8 mouse cellular contexts compared by ENCODE assay signal in the genomic region with DNA sequence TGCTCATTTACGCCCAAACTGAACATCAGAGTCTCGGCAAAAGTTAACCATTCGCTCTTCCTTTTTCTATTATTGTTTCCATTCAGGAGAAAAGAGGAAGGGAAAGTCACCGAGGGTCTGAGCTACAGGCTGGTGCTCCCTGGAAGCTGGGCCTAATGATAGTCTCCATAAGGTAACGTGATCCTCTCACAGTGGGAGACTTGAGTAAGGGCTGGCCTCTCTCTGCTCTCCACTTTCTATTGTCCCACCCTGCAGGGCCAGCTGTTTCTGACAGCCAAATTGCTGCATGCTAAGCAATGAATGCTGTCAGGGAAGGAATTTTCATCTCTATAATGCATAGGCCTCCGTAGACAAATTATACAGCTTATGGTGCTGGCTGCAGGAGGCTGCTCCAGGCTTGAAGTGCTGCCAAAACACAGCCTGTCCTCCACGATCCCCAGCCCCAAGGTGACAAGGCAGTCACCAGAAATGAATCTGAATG. TPM values are rescaled to one million over a fixed set of nuclear protein-coding genes. Genes with fewer than 3 reads are reported as not detected.
DNase-seq lines count a peak whose midpoint lies in the region; ATAC-seq lines count a peak whose summit lies in the region.

No protein-coding gene starts in this region.

- H3K4me3 ChIP-seq in forebrain, embryonic 14.5 days (ENCODE audit: low read depth, low read length) = no peak overlapping the region
- H3K4me3 ChIP-seq in limb, embryonic 11.5 days (ENCODE audit: low read depth, low read length) = no peak overlapping the region
- H3K4me3 ChIP-seq in neural tube, embryonic 15.5 days (replicated peaks) = no peak overlapping the region

- no peaks in the 10 kb centered on the region for H3K9me3 ChIP-seq in forebrain, embryonic 14.5 days (replicated peaks; ENCODE audit: control insufficient read depth, low read length)
- H3K9me3 ChIP-seq in limb, embryonic 11.5 days (ENCODE audit: control insufficient read depth, low read length) = no peaks in the 10 kb centered on the region
- H3K9me3 ChIP-seq in neural tube, embryonic 15.5 days (replicated peaks) = no peaks in the 10 kb centered on the region

- no peak overlapping the region for H3K9ac ChIP-seq in forebrain, embryonic 14.5 days (ENCODE audit: low read length)
- no peak overlapping the region for H3K9ac ChIP-seq in limb, embryonic 11.5 days (ENCODE audit: low read length)
- no peak overlapping the region for H3K9ac ChIP-seq in neural tube, embryonic 15.5 days (replicated peaks)

- WGBS in forebrain, embryonic 14.5 days = 9% methylated on average over 7 of the region's 7 CpGs
- 23% methylated on average over 7 of the region's 7 CpGs for WGBS in limb, embryonic 11.5 days
- 16% methylated on average over 7 of the region's 7 CpGs for WGBS in neural tube, embryonic 15.5 days

- no peak for DNase-seq in cerebellum, postnatal 4 days (ENCODE audit: low spot score in 2 of 2)
- DNase-seq in cerebellum, adult 11 months = peak; percentile 62
- peak; percentile 77 for DNase-seq in forebrain, embryonic 14.5 days (ENCODE audit: low spot score)
- DNase-seq in limb, embryonic 11.5 days (ENCODE audit: low spot score) = peak; percentile 56
- no peak for DNase-seq in layer of hippocampus, postnatal 14 days (ENCODE audit: low spot score in 2 of 2)

- ATAC-seq in cerebellum, adult (ENCODE audit: insufficient number of reproducible peaks, low FRiP score, low TSS enrichment) = peak; percentile 67
- peak; percentile 65 for ATAC-seq in forebrain, embryonic 14.5 days
- peak; percentile 67; the same call in 1 of the 2 replicates for ATAC-seq in limb, embryonic 11.5 days (ENCODE audit: insufficient number of reproducible peaks, low FRiP score, low TSS enrichment, low read depth)
- ATAC-seq in neural tube, embryonic 15.5 days (ENCODE audit: low FRiP score) = peak; percentile 19; the same call in 1 of the 2 replicates
- no peak for ATAC-seq in monocyte, adult 5-6 weeks (replicated peaks; ENCODE audit: insufficient number of reproducible peaks, low FRiP score, low TSS enrichment, poor library complexity, severe bottlenecking)

- peaks cover 46% of the 10 kb centered on the region for H3K4me1 ChIP-seq in forebrain, embryonic 14.5 days (ENCODE audit: control insufficient read depth, insufficient read depth, low read length)
- peaks cover 33% of the 10 kb centered on the region for H3K4me1 ChIP-seq in limb, embryonic 11.5 days (ENCODE audit: control insufficient read depth, insufficient read depth, low read length)
- H3K4me1 ChIP-seq in neural tube, embryonic 15.5 days = peaks cover 59% of the 10 kb centered on the region

- H3K4me2 ChIP-seq in forebrain, embryonic 14.5 days (ENCODE audit: low read length) = peak overlapping the region; percentile 2; the same call in 1 of the 2 replicates
- H3K4me2 ChIP-seq in limb, embryonic 11.5 days (ENCODE audit: low read depth, severe bottlenecking) = no peak overlapping the region
- H3K4me2 ChIP-seq in neural tube, embryonic 15.5 days = peak overlapping the region; percentile 9

- 0 out of 2 replicates have a peak, but pooled peaks cover 3% of the 10 kb centered on the region for H3K36me3 ChIP-seq in forebrain, embryonic 14.5 days (ENCODE audit: control insufficient read depth, insufficient read depth, low read length)
- no peaks in the 10 kb centered on the region for H3K36me3 ChIP-seq in limb, embryonic 11.5 days (ENCODE audit: control insufficient read depth, insufficient read depth, low read length)
- peaks cover 3% of the 10 kb centered on the region; the same call in 1 of the 2 replicates for H3K36me3 ChIP-seq in neural tube, embryonic 15.5 days

- H3K27me3 ChIP-seq in forebrain, embryonic 14.5 days (replicated peaks; ENCODE audit: control insufficient read depth, insufficient read depth, low read length) = no peaks in the 10 kb centered on the region
- no peaks in the 10 kb centered on the region for H3K27me3 ChIP-seq in limb, embryonic 11.5 days (ENCODE audit: control insufficient read depth, insufficient read depth, low read length)
- no peaks in the 10 kb centered on the region for H3K27me3 ChIP-seq in neural tube, embryonic 15.5 days (replicated peaks)

- peak overlapping the region; percentile 61 for H3K27ac ChIP-seq in forebrain, embryonic 14.5 days (ENCODE audit: low read depth, low read length)
- H3K27ac ChIP-seq in limb, embryonic 11.5 days (replicated peaks; ENCODE audit: low read depth, low read length) = peak overlapping the region; percentile 65
- peak overlapping the region; percentile 29 for H3K27ac ChIP-seq in neural tube, embryonic 15.5 days (replicated peaks)

RNA-seq across cellular contexts. Expression of gene Acvr1, which starts 33.4 kb away (rescaled TPM):
- 8.7 and 9.5 TPM in 2 replicates for polyA plus RNA-seq in forebrain, embryonic 14.5 days (2014; fragmentation: Nextera tagmentation; extraction: Ambion mirVana)
- 5.8 and 7.7 TPM in 2 replicates for polyA plus RNA-seq in limb, embryonic 11.5 days (2014; fragmentation: Nextera tagmentation; extraction: Ambion mirVana)
- polyA plus RNA-seq in neural tube, embryonic 15.5 days (2015; fragmentation: Nextera tagmentation; extraction: Ambion mirVana) = 6.1 and 6.6 TPM in 2 replicates
- 1.1 to 2.3 TPM (median 2.1 TPM) in 3 replicates for total RNA-seq in monocyte, adult 5-6 weeks (2017)
- total RNA-seq in layer of hippocampus, postnatal 14 days (2021) = 10 to 100 TPM; 49.0 to 49.9 TPM

RNA-seq across cellular contexts. Expression of gene Upp2, which starts 33.5 kb away (rescaled TPM):
- 13.1 TPM in 2 replicates for polyA plus RNA-seq in forebrain, embryonic 14.5 days (2014; fragmentation: Nextera tagmentation; extraction: Ambion mirVana)
- polyA plus RNA-seq in limb, embryonic 11.5 days (2014; fragmentation: Nextera tagmentation; extraction: Ambion mirVana) = 9.3 and 10.5 TPM in 2 replicates
- polyA plus RNA-seq in neural tube, embryonic 15.5 days (2015; fragmentation: Nextera tagmentation; extraction: Ambion mirVana) = 15.3 and 19.0 TPM in 2 replicates
- total RNA-seq in monocyte, adult 5-6 weeks (2017) = 0.97 to 2.3 TPM (median 1.3 TPM) in 3 replicates
- 10 to 100 TPM; 20.4 to 23.0 TPM for total RNA-seq in layer of hippocampus, postnatal 14 days (2021)

Comparison
In these comparisons a context has a peak if more than half of its experiments do, and no peak if none do; other contexts are left out.
1. DNase-seq: peak in cerebellum, adult 11 months (single experiment), forebrain, embryonic 14.5 days (single experiment) and limb, embryonic 11.5 days (single experiment); none in cerebellum, postnatal 4 days (0 of 2) and layer of hippocampus, postnatal 14 days (0 of 2).
2. Peak in every context shown above with its lines, with median percentiles within 50 percentile points of each other: H3K27ac ChIP-seq.